Mouse (Mus musculus): ENCODE measurements at regions not wholly inside any gene's neighbourhood (a gene's known extent, or its start where the extent isn't known, plus 50 kb on each side); places are given as distances from the start of the nearest gene placed in this dataset.
"Not testable (repeated sequence)": the region's sequence is repeated elsewhere in the genome, so short reads cannot be mapped to it uniquely, and the experiment has no call there.

DNA sequence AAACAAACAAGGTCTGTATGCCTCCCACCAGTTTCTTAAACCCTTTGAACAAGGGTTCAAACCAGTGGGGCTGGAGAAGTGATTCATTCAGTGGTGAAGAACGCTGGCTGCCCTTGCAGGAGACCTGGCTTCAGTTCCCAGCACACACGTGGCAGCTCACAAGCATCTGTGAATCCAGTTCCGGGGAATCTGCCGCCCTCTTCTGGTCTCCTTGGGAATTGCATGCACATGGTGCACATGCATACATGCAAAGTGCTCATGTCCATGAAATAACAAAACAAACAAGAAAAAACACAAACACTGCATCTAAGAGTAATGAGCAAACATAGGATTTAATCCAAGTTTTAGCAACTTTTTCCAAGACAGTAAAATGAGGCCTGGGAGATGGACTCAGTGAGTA is 108.5 kb upstream of the Ubl3 start:
- no peaks in the 10 kb centered on the region for H3K36me3 ChIP-seq (ENCODE audit: control insufficient read depth, insufficient read depth, low read length)
- H3K4me1 ChIP-seq (replicated peaks; ENCODE audit: control insufficient read depth, insufficient read depth, low read length): no peaks in the 10 kb centered on the region
- H3K27me3 ChIP-seq (ENCODE audit: control insufficient read depth, insufficient read depth, low read length): no peaks in the 10 kb centered on the region
- no peak overlapping the region for H3K4me3 ChIP-seq (ENCODE audit: control insufficient read depth, insufficient read depth, low read length)
- TF ChIP-seq CTCF (IDR thresholded peaks at IDR 0.05; ENCODE audit: borderline replicate concordance, control insufficient read depth, extremely low read depth, insufficient read depth, low read length, poor library complexity) (no peak), POLR2A (IDR thresholded peaks at IDR 0.05; ENCODE audit: control insufficient read depth, extremely low read depth, insufficient read depth, low read length, poor library complexity) (no peak)
- 93% methylated on average over 4 of the region's 4 CpGs for WGBS
- DNase-seq: no peak
- H3K27ac ChIP-seq (ENCODE audit: control insufficient read depth, insufficient read depth, low read length): no peak overlapping the region

DNA sequence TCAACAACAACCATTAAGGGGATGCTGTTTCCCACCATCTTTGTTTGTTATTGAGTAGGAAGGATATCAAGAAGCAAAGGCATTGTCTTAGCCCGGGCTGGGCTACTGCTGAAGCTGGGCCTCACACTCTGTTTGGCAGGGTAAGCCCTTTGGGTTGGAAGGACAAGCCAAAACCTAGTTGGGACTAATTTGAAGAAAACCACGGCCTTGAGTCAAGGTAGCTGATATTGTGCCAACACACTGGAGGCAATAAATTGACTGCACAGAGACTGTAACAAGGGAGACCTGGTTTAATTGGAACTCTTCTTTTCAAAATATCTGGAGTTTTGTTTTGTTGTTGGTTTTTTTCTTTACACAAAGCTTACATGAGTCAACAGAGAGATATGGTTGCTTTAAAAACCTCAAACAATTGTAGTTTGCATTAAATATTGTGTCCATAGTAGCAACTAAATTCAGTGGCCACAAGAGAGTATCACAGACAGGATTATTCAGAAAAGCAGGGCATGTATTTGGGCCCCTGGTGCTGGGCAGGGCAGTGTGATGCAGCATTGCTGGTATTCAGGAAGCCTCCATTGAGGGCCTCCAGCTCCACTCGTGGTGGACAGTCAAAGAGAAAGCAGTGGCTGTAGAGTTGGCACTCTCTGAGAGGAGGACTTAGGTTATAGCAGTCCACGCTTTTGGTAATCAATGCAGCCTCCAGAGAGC is 105.5 kb upstream of the Ubl3 start:
- no peak overlapping the region for H3K4me3 ChIP-seq (ENCODE audit: control insufficient read depth, insufficient read depth, low read length)
- no peaks in the 10 kb centered on the region for H3K27me3 ChIP-seq (ENCODE audit: control insufficient read depth, insufficient read depth, low read length)
- no peaks in the 10 kb centered on the region for H3K36me3 ChIP-seq (ENCODE audit: control insufficient read depth, insufficient read depth, low read length)
- no peaks in the 10 kb centered on the region for H3K4me1 ChIP-seq (replicated peaks; ENCODE audit: control insufficient read depth, insufficient read depth, low read length)
- TF ChIP-seq POLR2A (IDR thresholded peaks at IDR 0.05; ENCODE audit: control insufficient read depth, extremely low read depth, insufficient read depth, low read length, poor library complexity): no peak
- TF ChIP-seq CTCF (IDR thresholded peaks at IDR 0.05; ENCODE audit: borderline replicate concordance, control insufficient read depth, extremely low read depth, insufficient read depth, low read length, poor library complexity): no peak
- no peak overlapping the region for H3K27ac ChIP-seq (ENCODE audit: control insufficient read depth, insufficient read depth, low read length)
- DNase-seq: no peak
- WGBS: 82% methylated on average over 4 of the region's 4 CpGs

DNA sequence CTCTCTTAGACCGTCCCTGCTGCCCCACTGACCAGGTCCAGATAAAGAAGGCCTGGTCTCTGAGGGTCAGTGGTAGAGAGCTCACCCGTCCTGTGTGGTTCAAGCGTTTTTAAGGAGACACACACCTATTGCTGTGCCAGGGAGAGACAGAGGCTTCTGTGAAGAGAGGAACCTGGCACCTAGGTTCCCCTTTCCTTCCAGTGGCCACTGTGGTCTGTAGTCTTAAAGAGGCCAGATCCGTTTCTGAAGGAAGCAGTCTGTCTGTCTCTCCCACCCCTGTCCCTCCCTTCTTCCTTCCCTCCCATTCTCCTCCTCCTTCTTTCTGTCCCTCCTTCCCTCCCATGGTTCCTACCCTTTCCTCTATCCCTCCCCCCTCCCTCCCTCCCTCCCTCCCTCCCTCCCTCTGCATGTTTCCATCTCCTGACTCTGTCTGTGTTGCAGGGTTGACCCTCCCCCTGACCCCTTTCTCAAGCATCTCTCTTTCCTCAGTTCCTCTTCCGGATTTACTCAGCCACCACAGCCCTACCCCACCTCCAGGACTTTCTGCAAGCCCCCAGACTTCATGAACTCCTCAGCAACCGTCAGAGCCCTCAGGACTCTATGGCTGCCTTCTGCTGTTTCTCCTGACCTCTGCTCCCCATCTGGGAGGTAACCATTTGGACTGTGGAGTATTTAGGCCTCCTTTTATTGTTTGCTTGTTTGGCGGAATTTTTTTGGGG is 100.1 kb upstream of the Ubl3 start:
- TF ChIP-seq POLR2A (IDR thresholded peaks at IDR 0.05; ENCODE audit: control insufficient read depth, extremely low read depth, insufficient read depth, low read length, poor library complexity): no peak
- TF ChIP-seq CTCF (IDR thresholded peaks at IDR 0.05; ENCODE audit: borderline replicate concordance, control insufficient read depth, extremely low read depth, insufficient read depth, low read length, poor library complexity): no peak
- Histone ChIP-seq H3K4me3 (ENCODE audit: control insufficient read depth, insufficient read depth, low read length) (no peak overlapping the region), H3K4me1 (replicated peaks; ENCODE audit: control insufficient read depth, insufficient read depth, low read length) (no peaks in the 10 kb centered on the region), H3K27me3 (ENCODE audit: control insufficient read depth, insufficient read depth, low read length) (no peaks in the 10 kb centered on the region), H3K36me3 (ENCODE audit: control insufficient read depth, insufficient read depth, low read length) (no peaks in the 10 kb centered on the region), H3K27ac (ENCODE audit: control insufficient read depth, insufficient read depth, low read length) (no peak overlapping the region)
- no peak for DNase-seq
- 30% methylated on average over 7 of the region's 7 CpGs for WGBS

DNA sequence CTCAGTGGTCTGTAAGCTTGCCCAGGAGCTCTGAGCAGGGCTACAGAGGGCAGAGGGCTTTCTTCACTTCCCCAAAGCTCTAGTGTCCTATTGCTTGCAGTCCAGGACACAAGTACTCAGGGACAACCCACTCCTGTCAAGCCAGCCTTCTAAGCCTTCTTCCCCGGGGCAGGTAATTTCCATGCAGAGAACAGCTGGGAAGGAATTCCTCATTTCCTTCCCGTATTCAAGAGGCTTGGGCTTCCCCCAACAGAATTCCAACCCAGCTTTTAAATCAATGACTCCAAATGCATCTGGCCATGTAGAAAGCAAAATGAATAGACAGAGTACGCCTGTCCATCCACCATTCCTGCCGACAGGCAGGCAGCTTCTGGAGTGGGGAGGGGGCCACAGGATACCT is 99.1 kb upstream of the Ubl3 start:
- DNase-seq: no peak
- Histone ChIP-seq H3K27me3 (ENCODE audit: control insufficient read depth, insufficient read depth, low read length) (no peaks in the 10 kb centered on the region), H3K36me3 (ENCODE audit: control insufficient read depth, insufficient read depth, low read length) (no peaks in the 10 kb centered on the region), H3K4me1 (replicated peaks; ENCODE audit: control insufficient read depth, insufficient read depth, low read length) (no peaks in the 10 kb centered on the region), H3K27ac (ENCODE audit: control insufficient read depth, insufficient read depth, low read length) (no peak overlapping the region), H3K4me3 (ENCODE audit: control insufficient read depth, insufficient read depth, low read length) (no peak overlapping the region)
- no peak for TF ChIP-seq POLR2A (IDR thresholded peaks at IDR 0.05; ENCODE audit: control insufficient read depth, extremely low read depth, insufficient read depth, low read length, poor library complexity)
- TF ChIP-seq CTCF (IDR thresholded peaks at IDR 0.05; ENCODE audit: borderline replicate concordance, control insufficient read depth, extremely low read depth, insufficient read depth, low read length, poor library complexity): no peak
- 85% methylated on average over 4 of the region's 4 CpGs for WGBS

DNA sequence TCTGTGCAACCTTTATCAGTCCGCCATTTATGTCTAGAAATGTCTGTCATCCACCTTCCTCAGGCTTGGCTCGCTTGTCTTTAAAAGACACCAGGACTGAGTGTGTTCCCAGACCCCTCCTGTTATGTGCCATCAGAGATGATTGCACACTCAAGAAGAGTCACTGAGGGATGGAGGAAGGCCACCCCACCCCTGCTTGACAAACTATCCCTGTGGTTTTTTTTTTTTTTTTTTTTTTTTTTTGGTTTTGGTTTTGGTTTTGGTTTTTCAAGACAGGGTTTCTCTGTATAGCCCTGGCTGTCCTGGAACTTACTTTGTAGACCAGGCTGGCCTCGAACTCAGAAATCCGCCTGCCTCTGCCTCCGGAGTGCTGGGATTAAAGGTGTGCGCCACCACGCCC is 97.0 kb upstream of the Ubl3 start:
- not testable (repeated sequence) for H3K27me3 ChIP-seq (ENCODE audit: control insufficient read depth, insufficient read depth, low read length); DNase-seq; H3K4me3 ChIP-seq (ENCODE audit: control insufficient read depth, insufficient read depth, low read length); H3K4me1 ChIP-seq (replicated peaks; ENCODE audit: control insufficient read depth, insufficient read depth, low read length); H3K27ac ChIP-seq (ENCODE audit: control insufficient read depth, insufficient read depth, low read length); H3K36me3 ChIP-seq (ENCODE audit: control insufficient read depth, insufficient read depth, low read length)
- 85% methylated on average over 7 of the region's 7 CpGs for WGBS

DNA sequence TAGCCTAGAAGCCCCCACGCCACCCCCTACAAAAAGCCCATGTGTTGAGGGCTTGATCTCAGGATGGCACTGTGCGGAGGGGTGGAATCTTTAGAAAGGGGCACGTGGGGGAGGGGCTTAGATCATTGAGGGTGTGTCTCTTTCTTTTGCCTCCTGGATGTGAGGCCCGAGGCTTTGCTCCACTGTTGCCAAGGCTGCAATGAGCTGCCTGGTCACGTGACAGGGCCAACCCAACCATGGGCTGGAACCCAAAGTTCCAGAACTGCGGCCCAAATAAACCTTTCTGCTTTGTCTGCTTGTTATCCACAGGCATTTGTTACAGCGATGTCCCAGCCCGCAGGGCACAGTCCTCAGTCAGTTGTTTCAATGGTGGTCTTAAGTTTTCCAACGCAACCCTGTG is 96.5 kb upstream of the Ubl3 start:
- H3K27me3 ChIP-seq (ENCODE audit: control insufficient read depth, insufficient read depth, low read length): no peaks in the 10 kb centered on the region
- no peak overlapping the region for H3K27ac ChIP-seq (ENCODE audit: control insufficient read depth, insufficient read depth, low read length)
- DNase-seq: no peak
- WGBS: 90% methylated on average over 9 of the region's 9 CpGs
- H3K4me3 ChIP-seq (ENCODE audit: control insufficient read depth, insufficient read depth, low read length): no peak overlapping the region
- no peaks in the 10 kb centered on the region for H3K36me3 ChIP-seq (ENCODE audit: control insufficient read depth, insufficient read depth, low read length)
- TF ChIP-seq POLR2A (IDR thresholded peaks at IDR 0.05; ENCODE audit: control insufficient read depth, extremely low read depth, insufficient read depth, low read length, poor library complexity): no peak
- no peaks in the 10 kb centered on the region for H3K4me1 ChIP-seq (replicated peaks; ENCODE audit: control insufficient read depth, insufficient read depth, low read length)

DNA sequence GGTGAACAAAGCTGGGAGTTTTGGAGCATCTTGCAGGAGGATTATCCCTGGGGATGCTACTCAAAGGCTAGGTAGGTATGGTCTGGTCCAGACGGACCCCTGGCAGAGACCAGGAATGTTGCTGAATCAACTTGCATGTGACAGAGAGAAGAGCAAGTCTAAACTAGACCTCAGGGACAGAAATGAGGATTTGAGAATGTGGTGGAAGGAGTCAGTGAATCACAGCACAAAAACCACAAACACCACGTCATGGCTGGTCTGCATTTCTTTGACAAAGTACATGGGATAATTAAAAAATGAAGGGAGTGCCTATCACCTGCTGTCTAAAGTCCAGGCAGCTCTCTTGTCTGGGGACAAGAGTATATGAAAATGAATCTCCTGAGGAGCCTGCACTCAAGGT is 95.1 kb upstream of the Ubl3 start:
- 59% methylated on average over 2 of the region's 2 CpGs for WGBS

More for the DNA sequence above, 95.1 kb upstream of the Ubl3 start:
- Histone ChIP-seq H3K36me3 (ENCODE audit: control insufficient read depth, insufficient read depth, low read length) (no peaks in the 10 kb centered on the region), H3K4me3 (ENCODE audit: control insufficient read depth, insufficient read depth, low read length) (no peak overlapping the region), H3K27me3 (ENCODE audit: control insufficient read depth, insufficient read depth, low read length) (no peaks in the 10 kb centered on the region), H3K27ac (ENCODE audit: control insufficient read depth, insufficient read depth, low read length) (no peak overlapping the region), H3K4me1 (replicated peaks; ENCODE audit: control insufficient read depth, insufficient read depth, low read length) (no peaks in the 10 kb centered on the region)
- TF ChIP-seq CTCF (IDR thresholded peaks at IDR 0.05; ENCODE audit: borderline replicate concordance, control insufficient read depth, extremely low read depth, insufficient read depth, low read length, poor library complexity): no peak
- no peak for TF ChIP-seq POLR2A (IDR thresholded peaks at IDR 0.05; ENCODE audit: control insufficient read depth, extremely low read depth, insufficient read depth, low read length, poor library complexity)
- no peak for DNase-seq

All from thymus, adult 2 months (tissue).